Mouse (Mus musculus) C2C12 (cell line): ENCODE data around the gene Wdfy3.

ENCODE experiments used
- CEBPB ChIP-seq: IDR thresholded peaks from one replicate; pipeline ENCODE4 v1.6.1; 2011; ENCODE audit warnings: low read depth, mild to moderate bottlenecking, control low read depth, moderate library complexity
- CTCF ChIP-seq: IDR thresholded peaks from one replicate; pipeline ENCODE4 v1.5.1; 2011; ENCODE audit not compliant: control insufficient read depth, insufficient read depth, insufficient read length
- FOSL1 ChIP-seq: IDR thresholded peaks from one replicate; pipeline ENCODE4 v1.8.0; 2011; ENCODE audit warnings: mild to moderate bottlenecking, low read length; ENCODE audit not compliant: poor library complexity, insufficient read depth, severe bottlenecking
- MAX ChIP-seq: IDR thresholded peaks from one replicate; pipeline ENCODE4 v1.6.1; 2011; ENCODE audit warnings: mild to moderate bottlenecking, control low read depth
- MYOG ChIP-seq: IDR thresholded peaks from one replicate; pipeline ENCODE4 v1.6.1; 2011; ENCODE audit not compliant: control insufficient read depth, insufficient read length; ENCODE audit errors: extremely low read depth
- USF1 ChIP-seq: IDR thresholded peaks from one replicate; pipeline ENCODE4 v1.6.1; 2011; ENCODE audit warnings: low read depth, mild to moderate bottlenecking, control low read depth, moderate library complexity

- TF ChIP-seq CTCF (no peak), MAX (no peak), CEBPB (no peak), USF1 (no peak), MYOG (no peak), FOSL1 (no peak)
These were observed 175.8 kb downstream of the Wdfy3 start for GRCm38 (mm10) chr5:101893820-101894515.
